Mouse (Mus musculus): ENCODE results near the gene Palld.

Palld gene

GRCm38 (mm10) chr8:61773595-61774088 is 128.8 kb downstream of the Palld start:
- no peak for DNase-seq

DNA sequence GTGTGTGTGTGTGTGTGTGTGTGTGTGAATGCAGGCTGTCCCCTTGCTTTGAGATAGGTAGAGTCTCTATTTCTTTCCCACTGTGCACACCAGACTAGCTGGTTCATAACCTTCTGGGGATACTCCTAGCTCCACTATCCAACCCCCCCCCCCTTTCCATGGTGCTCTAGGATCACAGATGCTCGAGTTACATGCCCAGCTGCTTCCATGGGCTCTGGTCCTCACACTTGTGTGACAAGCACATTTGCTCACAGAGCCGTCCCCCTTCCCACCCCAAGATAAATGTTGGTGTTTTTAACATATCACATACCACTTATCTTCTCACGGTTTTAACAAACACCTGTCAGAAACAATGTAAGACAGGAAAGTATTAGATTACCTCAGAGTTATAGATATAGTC is 131.2 kb downstream of the Palld start:
- no peak for DNase-seq

DNA sequence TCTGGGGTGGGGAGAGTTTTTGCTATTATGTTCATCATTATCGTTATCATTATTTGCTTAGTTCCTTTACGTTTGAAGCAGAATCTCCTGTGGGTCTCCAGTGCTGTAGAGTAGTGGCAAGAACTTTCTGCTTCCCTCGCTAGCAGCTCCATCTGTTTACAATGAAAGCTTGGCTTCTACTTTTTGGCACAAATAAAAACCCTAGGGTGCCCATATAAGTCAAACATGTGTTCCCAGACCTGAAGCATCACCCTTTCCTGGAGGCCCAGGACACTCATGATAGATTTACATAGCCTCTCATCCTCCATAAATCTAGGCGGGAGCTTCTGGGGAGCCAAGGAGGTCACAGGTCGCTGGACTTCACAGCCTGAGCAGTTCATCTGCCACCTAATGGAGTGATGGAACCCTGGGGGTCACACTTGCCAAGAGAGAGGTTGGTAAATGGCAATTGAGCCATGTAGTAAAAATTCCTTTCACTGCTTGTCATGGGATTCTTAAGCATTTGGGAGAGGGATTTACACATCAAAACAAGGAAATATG is 133.1 kb downstream of the Palld start:
- DNase-seq = no peak

GRCm38 (mm10) chr8:61760190-61760578 is 142.3 kb downstream of the Palld start:
- no peak for DNase-seq

- no peak for DNase-seq
Measured at GRCm38 (mm10) chr8:61759327-61760189, 142.9 kb downstream of the Palld start.

DNA sequence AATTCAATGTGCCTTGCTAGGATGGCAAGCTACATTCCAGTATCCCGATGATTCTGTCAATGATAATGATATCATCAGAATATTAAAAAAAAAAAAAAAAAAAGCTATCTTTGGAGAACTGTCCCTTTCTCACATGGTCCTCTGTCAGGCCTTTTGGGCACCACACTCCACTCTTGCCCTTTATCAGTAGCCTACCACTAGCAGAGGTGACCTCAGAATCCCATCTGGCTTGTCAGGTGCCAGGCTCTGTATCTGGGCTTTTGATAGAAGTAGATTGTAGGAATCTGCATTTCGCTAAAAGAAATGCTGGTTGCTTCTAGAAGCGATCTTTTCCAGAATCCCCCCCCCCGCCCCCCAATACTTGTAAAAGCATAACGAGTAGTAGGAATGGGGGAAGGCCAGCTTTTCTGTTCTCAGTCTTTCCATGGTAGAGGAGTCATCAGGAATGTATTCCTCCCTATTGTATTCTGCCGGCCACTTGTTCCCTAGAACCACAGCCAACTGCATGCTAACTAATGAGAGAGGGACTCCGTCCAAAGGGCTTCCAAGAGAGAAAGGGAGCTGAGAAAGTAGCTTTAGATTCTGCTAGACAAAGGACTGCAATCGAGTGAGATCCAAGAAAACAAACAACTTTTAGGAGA is 143.7 kb downstream of the Palld start:
- DNase-seq = no peak

GRCm38 (mm10) chr8:61756971-61757965 is 145.2 kb downstream of the Palld start:
- no peak for DNase-seq

GRCm38 (mm10) chr8:61755186-61755585 is 147.3 kb downstream of the Palld start:
- no peak for DNase-seq

DNA sequence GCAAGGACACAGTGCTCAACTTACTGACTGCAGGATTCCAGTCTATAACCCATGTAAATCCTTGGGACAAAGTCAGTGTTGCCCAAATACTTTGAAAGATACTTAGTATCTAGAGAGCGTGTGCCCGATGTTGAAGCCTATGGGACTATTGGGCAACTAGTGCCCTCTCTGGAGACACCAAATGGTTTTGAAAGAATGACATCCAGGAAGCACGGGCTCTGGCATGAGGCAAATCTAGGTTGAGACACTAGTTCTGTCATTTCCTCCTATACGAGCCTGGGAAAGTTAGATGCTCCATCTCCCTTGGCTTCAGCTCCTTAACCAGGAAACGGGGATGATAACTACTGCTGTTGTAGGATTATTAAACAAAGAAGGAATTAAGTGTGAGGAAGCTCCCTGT is 155.4 kb downstream of the Palld start:
- no peak for DNase-seq

DNA sequence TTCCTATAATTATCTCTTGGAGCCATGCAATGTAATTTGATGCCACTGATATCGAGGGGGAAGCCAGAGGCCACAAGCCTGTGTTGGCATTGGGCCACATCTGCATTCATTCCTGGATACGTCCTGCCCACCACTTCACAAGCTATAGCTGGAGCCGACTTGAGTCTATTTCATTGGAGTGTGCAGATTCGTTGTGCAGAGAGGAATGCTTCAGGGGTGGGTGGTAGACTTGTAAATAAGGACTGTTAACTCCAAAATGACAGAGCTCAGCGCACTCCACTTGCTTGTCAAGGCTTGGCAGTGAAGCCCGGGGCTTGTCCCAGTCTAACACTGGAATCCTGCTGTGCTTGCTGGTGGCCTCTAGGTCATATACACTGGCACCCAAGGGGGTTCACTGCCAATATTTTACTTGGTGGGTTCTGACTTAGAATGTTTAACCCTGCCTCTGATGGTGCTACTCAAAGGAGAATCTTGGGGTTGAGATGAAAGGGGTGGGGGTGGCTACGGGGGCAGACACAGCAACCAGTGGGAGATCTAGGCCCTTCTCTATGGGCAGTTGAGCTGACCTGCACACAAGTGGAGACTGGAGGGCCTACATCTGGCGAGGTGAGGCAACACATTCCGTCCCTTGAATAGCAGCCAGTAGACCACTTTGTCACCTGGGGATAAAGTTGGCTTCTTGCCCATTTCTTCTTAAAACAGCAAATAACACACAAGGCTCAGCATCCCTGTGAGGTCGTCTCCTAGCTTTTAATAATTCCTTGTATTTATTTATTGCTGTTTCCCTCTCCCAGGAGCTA is 157.1 kb downstream of the Palld start:
- no peak for DNase-seq

- DNase-seq = no peak
Measured at GRCm38 (mm10) chr8:61743764-61744562, 158.5 kb downstream of the Palld start.

DNA sequence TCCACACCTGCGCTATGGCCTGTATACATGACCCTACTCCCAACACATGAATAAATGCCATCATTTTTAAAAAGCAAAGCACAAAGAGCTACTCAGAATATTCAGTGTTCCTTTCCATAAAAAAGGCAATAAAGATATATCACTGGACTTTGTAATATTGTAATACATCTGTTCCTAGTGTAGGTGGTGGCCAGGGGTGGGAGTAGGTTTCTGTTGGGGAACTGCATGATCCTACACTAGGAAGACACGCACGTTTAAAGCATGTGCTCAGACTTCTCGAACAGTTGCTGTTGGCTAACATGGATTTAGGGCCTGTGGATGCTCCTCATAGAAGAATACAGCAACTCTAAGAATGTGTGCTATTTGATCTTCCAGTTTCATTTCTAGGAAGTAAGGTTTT is 165.0 kb downstream of the Palld start:
- DNase-seq = no peak

DNA sequence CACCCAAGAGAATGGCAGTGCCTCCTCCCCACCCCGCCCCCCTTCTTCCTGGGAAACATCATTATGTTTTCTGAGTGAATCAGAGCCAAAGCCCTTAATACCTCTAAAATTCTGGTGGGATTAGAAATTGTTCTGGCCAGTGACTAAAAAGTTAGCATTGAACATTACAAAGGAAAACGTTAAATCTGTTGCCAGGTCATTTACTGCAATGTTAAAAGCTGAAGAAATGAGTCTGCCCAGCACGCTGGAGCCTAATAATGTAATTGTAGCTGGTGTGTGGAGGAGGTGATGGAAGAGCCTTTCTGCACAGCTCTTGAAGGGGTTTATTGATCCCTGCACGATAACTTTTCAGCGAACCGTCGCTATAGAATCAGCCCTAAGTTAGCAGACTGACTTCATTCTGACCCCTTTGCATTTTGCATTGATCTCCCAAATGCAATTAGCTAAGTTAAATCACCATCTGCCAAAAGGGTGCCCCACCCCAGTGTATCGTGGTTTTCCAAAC is 165.7 kb downstream of the Palld start:
- no peak for DNase-seq

DNA sequence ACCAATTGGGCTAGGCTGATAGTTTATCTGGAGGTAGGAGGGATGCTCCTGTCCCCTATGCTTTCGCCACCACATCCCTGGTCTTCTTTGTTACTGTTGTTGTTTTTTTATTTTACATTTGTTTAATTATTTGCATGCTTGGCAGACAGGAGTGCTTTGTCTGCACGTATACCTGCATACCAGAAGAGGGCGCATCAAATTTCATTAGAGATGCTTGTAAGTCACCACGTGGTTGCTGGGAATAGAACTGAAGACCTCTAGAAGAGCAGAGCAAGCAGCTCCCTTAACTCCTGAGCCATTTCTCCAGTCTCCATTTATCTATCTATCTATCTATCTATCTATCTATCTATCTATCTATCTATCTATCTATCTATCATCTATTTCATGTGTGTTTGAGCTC is 166.4 kb downstream of the Palld start:
- DNase-seq = no peak

DNA sequence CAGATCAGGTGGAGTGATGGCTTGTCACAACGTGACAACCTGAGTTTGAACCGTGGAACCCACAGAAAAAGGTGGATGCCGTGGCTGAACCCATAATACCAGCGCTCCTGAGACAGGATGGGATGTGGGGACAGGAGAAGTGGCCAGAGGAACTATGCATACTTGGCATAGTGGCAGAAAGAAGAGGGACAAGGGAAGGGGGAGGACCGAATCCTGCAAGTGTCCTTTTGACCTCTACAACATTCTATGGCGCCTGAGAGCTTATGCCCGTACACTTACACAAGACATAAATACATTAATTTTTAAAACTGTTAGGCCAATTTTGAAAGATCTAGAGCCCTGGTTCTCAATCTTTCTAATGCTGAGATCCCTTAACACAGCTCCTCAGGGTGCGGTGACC is 168.3 kb downstream of the Palld start:
- no peak for DNase-seq

DNA sequence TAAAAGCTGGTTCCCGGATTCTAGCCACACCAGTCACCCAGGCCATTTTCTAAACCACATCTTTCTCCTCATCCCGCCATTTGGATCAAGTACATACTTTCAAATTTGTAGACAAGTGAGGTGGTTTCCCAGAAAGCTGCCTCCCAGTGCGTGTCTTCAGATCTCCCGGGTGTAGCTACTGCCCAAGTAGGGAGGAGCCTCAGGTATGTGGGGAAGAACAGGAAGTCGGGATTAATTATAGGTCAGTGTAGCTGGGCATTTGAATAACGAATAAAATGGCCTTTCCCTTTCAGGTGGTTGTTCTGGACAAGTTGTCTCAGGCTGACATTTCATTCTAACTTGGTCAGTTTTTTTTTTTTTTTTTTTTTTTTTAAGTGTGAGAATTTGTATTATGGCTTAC is 170.3 kb downstream of the Palld start:
- no peak for DNase-seq

- no peak for DNase-seq
Measured at GRCm38 (mm10) chr8:61731306-61732088, 171.0 kb downstream of the Palld start.

- no peak for DNase-seq
Measured at GRCm38 (mm10) chr8:61730669-61731068, 171.8 kb downstream of the Palld start.

GRCm38 (mm10) chr8:61725306-61726017 is 177.0 kb downstream of the Palld start:
- no peak for DNase-seq

Data from cerebellum, adult 11 months (tissue).